8 mouse cellular contexts compared by ENCODE assay signal in the genomic region with DNA sequence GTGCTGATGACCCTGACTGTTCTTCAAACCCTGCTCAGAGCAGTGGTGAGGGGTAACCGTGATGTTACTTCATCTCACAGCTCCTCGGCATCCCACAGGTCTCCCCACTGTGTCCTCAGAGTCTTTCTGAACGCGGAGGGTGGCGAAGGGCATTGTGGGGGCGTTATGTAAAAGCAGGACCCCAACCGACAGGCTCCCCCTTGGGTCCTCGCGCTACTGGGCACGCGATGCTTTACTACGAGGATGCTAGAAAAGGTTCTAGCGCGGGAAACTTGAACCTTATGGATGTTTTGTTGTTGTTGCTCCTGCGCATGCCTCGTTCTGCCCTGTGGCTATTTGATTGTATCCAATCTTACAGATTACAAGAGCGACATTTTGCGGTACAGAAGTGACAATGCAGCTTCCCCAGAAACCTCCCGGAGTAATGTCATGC. TPM values are rescaled to one million over a fixed set of nuclear protein-coding genes. Genes with fewer than 3 reads are reported as not detected.
A peak's percentile ranks its signal among the peaks of the same experiment; 100 is the strongest.
DNase-seq lines count a peak whose midpoint lies in the region; ATAC-seq and TF ChIP-seq lines count a peak whose summit lies in the region.

A gene (minus strand): TSS at position 183 of the 433 bp plus-strand sequence.

- WGBS in liver, postnatal 0 days (ENCODE audit: insufficient replicate concordance), result under 1% methylated on average over 19 of the region's 19 CpGs
- 1% methylated on average over 19 of the region's 19 CpGs for WGBS in neural tube, embryonic 15.5 days

- no peak for TF ChIP-seq CTCF in Patski (IDR thresholded peaks at IDR 0.05)
- TF ChIP-seq CTCF in liver, postnatal 0 days (IDR thresholded peaks at IDR 0.05; ENCODE audit: low read depth), result peak; percentile 46

- in situ Hi-C loops in Patski (cut with MboI; ENCODE audit: low pct_unique_long_range_greater_than_20kb), result no loop called here

- peaks cover 25% of the 10 kb centered on the region for H3K36me3 ChIP-seq in liver, postnatal 0 days (replicated peaks; ENCODE audit: insufficient read depth, low read length)
- peaks cover 36% of the 10 kb centered on the region for H3K36me3 ChIP-seq in neural tube, embryonic 15.5 days

- CTCF ChIA-PET in Patski (lab: Charles Lee), result interaction anchor here (0.8 to 1.8 kb wide), 3 partner anchors 27 to 100 kb away, joined by 3 to 5 read pairs (median 3); no protein-coding TSS in a partner anchor

- peak within 1 kb of the TSS; percentile 88 for H3K4me3 ChIP-seq in liver, postnatal 0 days (ENCODE audit: low read depth, low read length)
- peak within 1 kb of the TSS; percentile 95 for H3K4me3 ChIP-seq in neural tube, embryonic 15.5 days (replicated peaks)

- peak within 1 kb of the TSS; percentile 93 for H3K27ac ChIP-seq in liver, postnatal 0 days (ENCODE audit: low read depth)
- H3K27ac ChIP-seq in neural tube, embryonic 15.5 days (replicated peaks), result peak within 1 kb of the TSS; percentile 93

- H3K9ac ChIP-seq in liver, postnatal 0 days (replicated peaks), result peak within 1 kb of the TSS; percentile 89
- peak within 1 kb of the TSS; percentile 95 for H3K9ac ChIP-seq in neural tube, embryonic 15.5 days (replicated peaks)

- TF ChIP-seq EP300 in liver, postnatal 0 days (IDR thresholded peaks at IDR 0.05; ENCODE audit: low read depth), result no peak

- no peaks in the 10 kb centered on the region for H3K27me3 ChIP-seq in Patski
- H3K27me3 ChIP-seq in liver, postnatal 0 days (ENCODE audit: insufficient read depth, low read length), result no peaks in the 10 kb centered on the region
- no peaks in the 10 kb centered on the region for H3K27me3 ChIP-seq in neural tube, embryonic 15.5 days (replicated peaks)

- DNase-seq in Patski (ENCODE audit: low read depth, low spot score), result peak; percentile 38
- DNase-seq in cerebellum, adult 18-20 months, result peak; percentile 73 to 77
- DNase-seq in heart, postnatal 4 days, result peak; percentile 55
- peak; percentile 62 to 85 for DNase-seq in layer of hippocampus, adult 18-20 months (ENCODE audit: low spot score in 2 of 2)
- peak; percentile 48 for DNase-seq in liver, postnatal 0 days
- DNase-seq in ovary, adult 18-20 months (ENCODE audit: low spot score), result no peak

- POLR2A ChIA-PET in Patski (lab: Charles Lee), result interaction anchor here (0.6 to 1.2 kb wide), 3 partner anchors 14 to 120 kb away, joined by 3 to 5 read pairs (median 3); no protein-coding TSS in a partner anchor

- no peaks in the 10 kb centered on the region for H3K9me3 ChIP-seq in liver, postnatal 0 days (ENCODE audit: low read length)
- H3K9me3 ChIP-seq in neural tube, embryonic 15.5 days (replicated peaks), result no peaks in the 10 kb centered on the region

- ATAC-seq in Patski, result peak; percentile 9
- peak; percentile 33; the same call in 1 of the 2 replicates for ATAC-seq in frontal cortex, adult (ENCODE audit: low TSS enrichment)
- ATAC-seq in liver, postnatal 0 days, result peak; percentile 1; the same call in 1 of the 2 replicates
- ATAC-seq in neural tube, embryonic 15.5 days (ENCODE audit: low FRiP score), result peak; percentile 43

- H3K4me1 ChIP-seq in liver, postnatal 0 days (ENCODE audit: insufficient read depth), result peaks cover 22% of the 10 kb centered on the region
- H3K4me1 ChIP-seq in neural tube, embryonic 15.5 days, result peaks cover 46% of the 10 kb centered on the region

- H3K4me2 ChIP-seq in liver, postnatal 0 days (ENCODE audit: low read depth, low read length), result peak within 1 kb of the TSS; percentile 93
- H3K4me2 ChIP-seq in neural tube, embryonic 15.5 days, result peak within 1 kb of the TSS; percentile 97

RNA-seq across cellular contexts. Expression of the gene that starts here (rescaled TPM):
- 254 TPM for polyA plus RNA-seq in Patski (2021)
- total RNA-seq in heart, postnatal 4 days (2021), result 100 to 1,000 TPM; 189 to 196 TPM
- 100 to 1,000 TPM; 179 to 185 TPM for total RNA-seq in layer of hippocampus, adult 18-20 months (2021)
- 120 and 131 TPM in 2 replicates for polyA plus RNA-seq in liver, postnatal 0 days (2015; fragmentation: Nextera tagmentation; extraction: Ambion mirVana)
- polyA plus RNA-seq in neural tube, embryonic 15.5 days (2015; fragmentation: Nextera tagmentation; extraction: Ambion mirVana), result 312 and 350 TPM in 2 replicates
